Mouse (Mus musculus): Measurements from ENCODE around the gene Adgrf1.

DNA sequence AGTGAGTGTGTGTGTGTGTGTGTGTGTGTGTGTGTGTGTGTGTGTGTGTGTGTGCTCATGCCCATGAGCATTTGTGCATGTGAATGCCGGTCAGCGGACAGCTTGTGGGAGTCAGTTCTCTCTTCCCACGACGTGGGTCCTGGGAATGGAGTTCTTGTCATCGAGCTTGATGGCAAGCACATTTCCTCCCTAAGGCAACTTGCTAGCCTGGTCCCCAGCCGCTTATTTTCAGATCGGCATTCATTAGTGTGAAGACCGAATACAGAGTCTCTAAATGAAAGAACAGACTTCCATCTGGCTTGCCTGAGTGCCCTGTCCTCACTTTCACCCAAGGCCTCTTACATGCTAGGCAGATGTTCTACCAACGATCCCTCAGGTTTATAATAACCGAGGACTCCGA, 17.3 kb upstream of the Adgrf1 start:
- TF ChIP-seq POLR2A (IDR thresholded peaks at IDR 0.05; ENCODE audit: control insufficient read depth in 1 of 2, insufficient read depth in 1 of 2, low read depth in 1 of 2, low read length in 2 of 2, poor library complexity in 1 of 2) (no peak), CTCF (IDR thresholded peaks at IDR 0.05 in 2 of 3, conservative IDR thresholded peaks at IDR 0.05 in 1 of 3; ENCODE audit: control insufficient read depth in 1 of 3, insufficient read depth in 1 of 3, low read depth in 2 of 3, low read length in 3 of 3, poor library complexity in 1 of 3, severe bottlenecking in 1 of 3) (no peak), SIN3A (IDR thresholded peaks at IDR 0.05; ENCODE audit: low read length) (no peak), MYB (IDR thresholded peaks at IDR 0.05; ENCODE audit: low read depth, low read length) (no peak), USF1 (IDR thresholded peaks at IDR 0.05; ENCODE audit: low read depth, low read length) (no peak), RAD21 (IDR thresholded peaks at IDR 0.05; ENCODE audit: low read depth, low read length) (no peak), JUND (IDR thresholded peaks at IDR 0.05; ENCODE audit: low read depth, low read length) (no peak), TCF12 (IDR thresholded peaks at IDR 0.05; ENCODE audit: low read depth, low read length) (no peak), ZNF384 (IDR thresholded peaks at IDR 0.05; ENCODE audit: low read depth, low read length) (no peak), E2F4 (IDR thresholded peaks at IDR 0.05; ENCODE audit: borderline replicate concordance, low read depth, low read length) (no peak)
